Mouse (Mus musculus): ENCODE results near the gene Cep85l. TPM values are rescaled to one million over a fixed set of nuclear protein-coding genes. Genes with fewer than 3 reads are reported as not detected.
A peak's percentile ranks its signal among the peaks of the same experiment; 100 is the strongest.

Cep85l gene
- polyA plus RNA-seq, 1 experiment = not detected

GRCm38 (mm10) chr10:53378981-53379708 lies 602 bp downstream of the Cep85l start:
- no peaks in the 10 kb centered on the region for H3K4me1 ChIP-seq (ENCODE audit: control insufficient read depth, insufficient read depth, low read length)
- under 1% methylated on average over 59 of the region's 59 CpGs for WGBS
- peak overlapping the region; percentile 70 for H3K27ac ChIP-seq (ENCODE audit: insufficient read depth, low read depth, low read length)
- peak overlapping the region; percentile 79 for H3K4me3 ChIP-seq (ENCODE audit: insufficient read depth, low read depth, low read length)
- TF ChIP-seq POLR2A (IDR thresholded peaks at IDR 0.05; ENCODE audit: insufficient read depth, low read depth, low read length) (no peak), CTCF (IDR thresholded peaks at IDR 0.05; ENCODE audit: insufficient read depth, low read depth, low read length) (0 out of 2 replicates have a peak, but pooled peaks have one; percentile 1)

GRCm38 (mm10) chr10:53378296-53378695 lies 1.5 kb downstream of the Cep85l start:
- Histone ChIP-seq H3K4me1 (ENCODE audit: control insufficient read depth, insufficient read depth, low read length) (no peaks in the 10 kb centered on the region), H3K4me3 (ENCODE audit: insufficient read depth, low read depth, low read length) (no peak overlapping the region), H3K27ac (ENCODE audit: insufficient read depth, low read depth, low read length) (no peak overlapping the region)
- WGBS = 76% methylated on average over 6 of the region's 6 CpGs
- TF ChIP-seq POLR2A (IDR thresholded peaks at IDR 0.05; ENCODE audit: insufficient read depth, low read depth, low read length) = no peak
- no peak for TF ChIP-seq CTCF (IDR thresholded peaks at IDR 0.05; ENCODE audit: insufficient read depth, low read depth, low read length)

GRCm38 (mm10) chr10:53377096-53377495 lies 2.7 kb downstream of the Cep85l start:
- H3K27ac ChIP-seq (ENCODE audit: insufficient read depth, low read depth, low read length) = no peak overlapping the region
- no peak overlapping the region for H3K4me3 ChIP-seq (ENCODE audit: insufficient read depth, low read depth, low read length)
- no peaks in the 10 kb centered on the region for H3K4me1 ChIP-seq (ENCODE audit: control insufficient read depth, insufficient read depth, low read length)
- TF ChIP-seq POLR2A (IDR thresholded peaks at IDR 0.05; ENCODE audit: insufficient read depth, low read depth, low read length) (no peak), CTCF (IDR thresholded peaks at IDR 0.05; ENCODE audit: insufficient read depth, low read depth, low read length) (no peak)

GRCm38 (mm10) chr10:53373885-53374578 lies 5.7 kb downstream of the Cep85l start:
- TF ChIP-seq CTCF (IDR thresholded peaks at IDR 0.05; ENCODE audit: insufficient read depth, low read depth, low read length) = no peak
- TF ChIP-seq POLR2A (IDR thresholded peaks at IDR 0.05; ENCODE audit: insufficient read depth, low read depth, low read length) = no peak
- H3K27ac ChIP-seq (ENCODE audit: insufficient read depth, low read depth, low read length) = no peak overlapping the region
- H3K4me3 ChIP-seq (ENCODE audit: insufficient read depth, low read depth, low read length) = no peak overlapping the region
- 91% methylated on average over 6 of the region's 6 CpGs for WGBS
- H3K4me1 ChIP-seq (ENCODE audit: control insufficient read depth, insufficient read depth, low read length) = no peaks in the 10 kb centered on the region

- WGBS = 73% methylated on average over 2 of the region's 2 CpGs
- no peak overlapping the region for H3K27ac ChIP-seq (ENCODE audit: insufficient read depth, low read depth, low read length)
Observed at GRCm38 (mm10) chr10:53367265-53367664, 12.5 kb downstream of the Cep85l start.

GRCm38 (mm10) chr10:53364311-53364710 lies 15.4 kb downstream of the Cep85l start:
- no peak overlapping the region for H3K27ac ChIP-seq (ENCODE audit: insufficient read depth, low read depth, low read length)
- no peak for TF ChIP-seq CTCF (IDR thresholded peaks at IDR 0.05; ENCODE audit: insufficient read depth, low read depth, low read length)
- TF ChIP-seq POLR2A (IDR thresholded peaks at IDR 0.05; ENCODE audit: insufficient read depth, low read depth, low read length) = no peak
- H3K4me1 ChIP-seq (ENCODE audit: control insufficient read depth, insufficient read depth, low read length) = 0 out of 2 replicates have a peak, but pooled peaks cover 2% of the 10 kb centered on the region
- no peak overlapping the region for H3K4me3 ChIP-seq (ENCODE audit: insufficient read depth, low read depth, low read length)

More at GRCm38 (mm10) chr10:53367265-53367664, 12.5 kb downstream of the Cep85l start:
- Histone ChIP-seq H3K4me3 (ENCODE audit: insufficient read depth, low read depth, low read length) (no peak overlapping the region), H3K4me1 (ENCODE audit: control insufficient read depth, insufficient read depth, low read length) (0 out of 2 replicates have a peak, but pooled peaks cover 2% of the 10 kb centered on the region)
- TF ChIP-seq CTCF (IDR thresholded peaks at IDR 0.05; ENCODE audit: insufficient read depth, low read depth, low read length) = no peak

GRCm38 (mm10) chr10:53359016-53359415 lies 20.7 kb downstream of the Cep85l start:
- Histone ChIP-seq H3K27ac (ENCODE audit: insufficient read depth, low read depth, low read length) (no peak overlapping the region), H3K4me3 (ENCODE audit: insufficient read depth, low read depth, low read length) (no peak overlapping the region), H3K4me1 (ENCODE audit: control insufficient read depth, insufficient read depth, low read length) (no peaks in the 10 kb centered on the region)
- WGBS = 85% methylated on average over 3 of the region's 3 CpGs
- TF ChIP-seq POLR2A (IDR thresholded peaks at IDR 0.05; ENCODE audit: insufficient read depth, low read depth, low read length) (no peak), CTCF (IDR thresholded peaks at IDR 0.05; ENCODE audit: insufficient read depth, low read depth, low read length) (no peak)

- H3K4me1 ChIP-seq (ENCODE audit: control insufficient read depth, insufficient read depth, low read length) = no peaks in the 10 kb centered on the region
- H3K4me3 ChIP-seq (ENCODE audit: insufficient read depth, low read depth, low read length) = no peak overlapping the region
- H3K27ac ChIP-seq (ENCODE audit: insufficient read depth, low read depth, low read length) = no peak overlapping the region
- 89% methylated on average over 3 of the region's 3 CpGs for WGBS
- TF ChIP-seq CTCF (IDR thresholded peaks at IDR 0.05; ENCODE audit: insufficient read depth, low read depth, low read length) (no peak), POLR2A (IDR thresholded peaks at IDR 0.05; ENCODE audit: insufficient read depth, low read depth, low read length) (no peak)
Observed at GRCm38 (mm10) chr10:53353665-53354064, 26.1 kb downstream of the Cep85l start.

- Histone ChIP-seq H3K4me3 (ENCODE audit: insufficient read depth, low read depth, low read length) (no peak overlapping the region), H3K4me1 (ENCODE audit: control insufficient read depth, insufficient read depth, low read length) (no peaks in the 10 kb centered on the region), H3K27ac (ENCODE audit: insufficient read depth, low read depth, low read length) (no peak overlapping the region)
- WGBS = 86% methylated on average over 1 of the region's 1 CpGs
- no peak for TF ChIP-seq CTCF (IDR thresholded peaks at IDR 0.05; ENCODE audit: insufficient read depth, low read depth, low read length)
- no peak for TF ChIP-seq POLR2A (IDR thresholded peaks at IDR 0.05; ENCODE audit: insufficient read depth, low read depth, low read length)
Observed at GRCm38 (mm10) chr10:53349254-53349653, 30.5 kb downstream of the Cep85l start.
